Mouse (Mus musculus) adrenal gland, adult 18-20 months (tissue): ENCODE measurements around the gene Rae1. TPM values are rescaled to one million over a fixed set of nuclear protein-coding genes. Genes with fewer than 3 reads are reported as not detected.

ENCODE experiments used
- DNase-seq, 2 experiments: peaks; one replicate each; pipeline ENCODE4 v3.0.0; 2021 to 2022; ENCODE audit warnings: low spot score in 2 of 2
- total RNA-seq, 2 experiments: library from RNA; stranded (reverse); gene quantifications; 1 replicate in 1 of 2; 2 replicates in 1 of 2; pipeline ENCODE4 v1.2.3; 2021

Gene Rae1
- total RNA-seq, 2 experiments from 2014 or later, result 54.5 to 67.4 TPM

GRCm38 (mm10) chr2:172982776-172983561 lies 16.9 kb upstream of the Rae1 start:
- DNase-seq, result no peak

DNA sequence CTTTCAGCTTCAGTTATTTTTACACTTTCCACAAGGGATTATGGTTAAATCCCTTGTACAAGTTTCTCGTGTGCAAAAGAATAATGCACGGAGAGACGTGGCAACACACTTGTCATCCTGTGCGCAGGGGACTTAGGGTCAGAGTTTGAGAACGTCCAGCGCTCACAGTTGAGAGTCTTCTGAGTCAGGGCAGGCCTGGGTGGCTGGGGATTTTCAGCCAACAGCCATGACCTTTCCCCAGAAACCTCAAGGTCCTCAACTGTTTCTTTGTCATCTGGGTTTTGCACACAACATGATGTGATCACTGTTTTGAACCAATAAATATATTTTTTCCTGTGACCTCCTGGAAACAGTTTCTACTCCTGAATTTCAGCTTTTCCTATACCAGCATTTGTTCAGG lies 9.8 kb upstream of the Rae1 start:
- peak in 1 of 2 experiments; percentile 40 for DNase-seq

GRCm38 (mm10) chr2:172996207-172996606 lies 3.7 kb upstream of the Rae1 start:
- DNase-seq, result peak; percentile 71 to 78

GRCm38 (mm10) chr2:172997748-172998147 lies 2.2 kb upstream of the Rae1 start:
- no peak for DNase-seq

- no peak for DNase-seq
Measured at GRCm38 (mm10) chr2:172998478-172998877, 1.4 kb upstream of the Rae1 start.

- DNase-seq, result no peak
Measured at GRCm38 (mm10) chr2:173000285-173000652, 352 bp downstream of the Rae1 start.

GRCm38 (mm10) chr2:173000921-173001320 lies 1.0 kb downstream of the Rae1 start:
- no peak for DNase-seq

GRCm38 (mm10) chr2:173003737-173004136 lies 3.8 kb downstream of the Rae1 start:
- DNase-seq, result no peak

DNA sequence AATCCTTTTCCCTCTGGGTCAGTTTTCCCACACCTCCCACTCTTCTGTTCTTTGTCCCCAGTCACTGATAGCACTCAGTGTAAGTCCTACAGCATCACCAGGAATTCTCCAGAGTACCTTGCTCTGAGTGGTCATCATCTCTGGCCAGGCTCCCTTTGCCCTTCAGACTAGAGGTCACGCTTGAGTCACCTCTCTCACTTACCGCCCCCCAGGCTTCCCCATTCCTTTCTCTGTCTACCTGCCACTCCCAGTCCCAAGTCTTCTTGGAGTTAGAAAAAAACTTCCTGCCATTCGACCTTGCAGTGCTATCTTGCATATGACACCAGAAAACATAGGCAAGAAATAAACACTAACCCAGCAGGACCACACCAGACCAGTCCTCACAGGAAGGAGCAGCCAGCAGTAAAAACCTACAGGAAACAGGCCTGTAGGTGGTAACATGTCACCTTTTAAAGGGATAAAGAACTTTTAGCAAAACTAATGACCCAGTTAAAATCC lies 10.4 kb downstream of the Rae1 start:
- no peak for DNase-seq

- DNase-seq, result no peak
Measured at GRCm38 (mm10) chr2:173011440-173011839, 11.5 kb downstream of the Rae1 start.

GRCm38 (mm10) chr2:173014741-173015287 lies 14.9 kb downstream of the Rae1 start:
- DNase-seq, result no peak

GRCm38 (mm10) chr2:173017940-173018339 lies 18.0 kb downstream of the Rae1 start:
- no peak for DNase-seq

- peak; percentile 41 to 59 for DNase-seq
Measured at GRCm38 (mm10) chr2:173018618-173019017, 18.7 kb downstream of the Rae1 start.

DNA sequence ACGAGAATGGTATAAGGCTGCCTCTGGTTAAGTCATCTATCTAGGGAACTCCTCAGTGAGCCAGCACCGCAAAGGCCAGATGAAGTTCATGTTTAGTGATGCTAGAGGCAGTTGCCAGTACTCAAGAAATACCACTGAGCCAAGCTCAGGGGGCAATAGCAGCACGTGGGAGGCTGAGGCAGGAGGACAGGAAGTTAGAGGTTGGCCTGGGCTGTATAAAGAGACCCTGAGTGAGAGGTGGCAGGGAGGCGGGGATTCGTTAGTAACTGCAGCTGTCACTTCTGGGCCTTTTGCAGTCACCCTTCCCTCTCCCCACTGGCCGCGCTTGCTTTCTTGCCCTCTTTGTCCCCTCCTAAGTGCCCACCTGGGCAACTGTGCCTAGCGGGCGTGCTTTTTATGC lies 19.4 kb downstream of the Rae1 start:
- DNase-seq, result no peak

DNA sequence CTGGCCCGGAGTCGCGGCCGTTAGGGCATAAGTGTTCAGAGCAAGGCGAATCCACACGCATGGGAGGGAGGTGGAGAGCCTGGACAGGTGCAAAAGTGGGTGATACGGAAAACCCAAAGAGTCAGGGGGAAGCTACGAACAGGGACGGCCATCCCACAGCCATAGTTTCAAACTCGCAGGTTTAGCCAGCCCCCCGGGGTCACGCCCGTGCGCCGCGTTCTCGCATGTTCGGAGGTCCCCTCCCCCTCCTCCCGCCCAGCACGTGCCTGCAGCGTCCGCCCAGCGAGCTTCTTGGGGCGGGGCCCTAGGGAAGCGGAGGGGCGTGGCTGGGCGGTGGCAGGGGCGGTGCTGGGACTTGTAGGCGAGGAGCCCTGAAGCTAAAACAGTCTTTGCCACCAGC lies 19.9 kb downstream of the Rae1 start:
- peak; percentile 91 to 92 for DNase-seq

DNA sequence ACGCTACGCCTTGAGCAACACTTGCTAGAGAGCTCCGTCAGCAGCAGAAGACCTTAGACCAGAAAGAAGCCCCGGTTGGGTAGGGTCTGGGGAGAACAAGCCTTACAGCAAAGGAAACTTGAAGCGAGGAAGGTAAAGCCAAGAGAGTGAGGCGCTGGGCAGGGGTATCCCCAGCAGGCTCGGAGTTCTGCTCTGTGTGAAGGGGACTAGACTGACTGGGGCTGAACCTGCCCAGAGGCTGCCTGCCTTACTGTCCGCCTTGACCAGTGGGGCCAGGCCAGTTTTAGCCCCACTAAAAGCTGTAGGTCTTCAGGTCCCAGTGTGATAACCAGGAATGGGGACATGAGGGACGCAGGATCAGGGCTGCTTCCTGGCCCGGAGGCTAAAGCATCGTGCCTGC lies 20.5 kb downstream of the Rae1 start, which contains the start of gene Rbm38:
TSS of gene Rbm38 (plus strand) at position 69 of the 400 bp plus-strand sequence.
- DNase-seq, result no peak

GRCm38 (mm10) chr2:173021633-173022055 lies 21.7 kb downstream of the Rae1 start:
- peak; percentile 94 to 96 for DNase-seq

- peak; percentile 41 to 44 for DNase-seq
Measured at GRCm38 (mm10) chr2:173022056-173022681, 22.3 kb downstream of the Rae1 start.

- DNase-seq, result no peak
Measured at GRCm38 (mm10) chr2:173022813-173023212, 22.9 kb downstream of the Rae1 start.

DNA sequence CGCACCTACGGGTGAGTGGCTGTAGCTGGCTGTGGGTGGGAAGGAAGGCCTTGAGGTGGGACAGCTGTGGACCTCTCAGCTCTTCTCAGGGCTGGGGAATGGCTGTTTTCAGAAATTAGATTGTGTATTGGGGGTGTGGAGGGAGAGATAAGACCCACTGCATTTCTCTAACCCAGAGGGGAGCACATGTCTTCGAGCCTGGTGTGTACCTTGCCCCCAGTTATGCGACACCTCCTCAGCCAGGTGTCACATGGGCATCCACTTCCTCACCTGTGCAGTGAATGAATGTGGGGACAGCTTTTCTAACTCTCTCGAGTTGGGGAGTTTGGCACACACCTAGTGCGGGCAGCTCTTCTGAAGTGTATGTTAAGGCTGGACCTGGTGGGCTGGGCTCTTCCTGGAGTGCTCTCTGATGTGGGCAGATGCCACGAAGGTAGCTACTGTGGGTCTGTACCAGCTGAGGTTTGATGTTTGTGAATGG lies 23.5 kb downstream of the Rae1 start:
- DNase-seq, result no peak

DNA sequence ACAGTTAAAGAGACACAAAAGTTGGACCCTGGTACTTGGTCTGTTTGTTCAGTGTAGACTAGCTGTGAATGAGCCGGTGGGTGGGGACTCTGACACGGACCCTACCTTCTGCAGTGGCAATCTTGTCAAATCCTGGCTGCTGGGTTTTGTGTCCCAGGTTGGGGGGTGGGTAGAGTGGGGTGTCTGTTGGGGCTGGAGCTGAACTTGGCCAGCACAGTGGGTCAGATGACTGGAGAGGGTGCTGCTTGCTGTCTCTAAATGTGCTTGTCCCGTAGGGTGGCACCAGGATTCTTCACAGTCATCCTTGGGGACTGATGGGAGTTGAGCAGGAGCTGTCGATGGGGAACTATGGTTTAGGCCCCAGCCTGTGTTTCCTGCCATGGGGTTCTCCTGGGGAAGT lies 24.0 kb downstream of the Rae1 start:
- no peak for DNase-seq

DNA sequence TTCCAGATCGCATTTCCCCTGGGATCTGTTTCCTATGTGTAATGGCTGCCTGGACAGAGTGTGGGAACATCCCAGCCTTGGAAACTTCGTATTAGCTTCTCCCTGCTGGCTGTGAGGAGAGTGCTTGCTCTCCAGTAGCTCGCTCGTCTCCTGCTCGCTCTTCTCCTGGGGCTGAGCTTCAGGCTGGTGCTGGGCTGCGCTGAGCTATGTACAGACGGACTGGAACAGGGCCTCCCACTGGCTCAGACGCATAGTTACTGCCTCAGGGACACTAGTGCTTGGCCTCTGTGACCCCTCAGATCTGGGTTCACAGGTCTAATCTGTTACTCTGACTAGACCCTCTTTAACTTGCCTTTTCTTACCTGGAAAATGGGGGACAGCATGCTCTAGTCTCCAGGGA lies 24.5 kb downstream of the Rae1 start:
- no peak for DNase-seq
